ENCODE assay signal across 15 mouse cellular contexts in the genomic region with DNA sequence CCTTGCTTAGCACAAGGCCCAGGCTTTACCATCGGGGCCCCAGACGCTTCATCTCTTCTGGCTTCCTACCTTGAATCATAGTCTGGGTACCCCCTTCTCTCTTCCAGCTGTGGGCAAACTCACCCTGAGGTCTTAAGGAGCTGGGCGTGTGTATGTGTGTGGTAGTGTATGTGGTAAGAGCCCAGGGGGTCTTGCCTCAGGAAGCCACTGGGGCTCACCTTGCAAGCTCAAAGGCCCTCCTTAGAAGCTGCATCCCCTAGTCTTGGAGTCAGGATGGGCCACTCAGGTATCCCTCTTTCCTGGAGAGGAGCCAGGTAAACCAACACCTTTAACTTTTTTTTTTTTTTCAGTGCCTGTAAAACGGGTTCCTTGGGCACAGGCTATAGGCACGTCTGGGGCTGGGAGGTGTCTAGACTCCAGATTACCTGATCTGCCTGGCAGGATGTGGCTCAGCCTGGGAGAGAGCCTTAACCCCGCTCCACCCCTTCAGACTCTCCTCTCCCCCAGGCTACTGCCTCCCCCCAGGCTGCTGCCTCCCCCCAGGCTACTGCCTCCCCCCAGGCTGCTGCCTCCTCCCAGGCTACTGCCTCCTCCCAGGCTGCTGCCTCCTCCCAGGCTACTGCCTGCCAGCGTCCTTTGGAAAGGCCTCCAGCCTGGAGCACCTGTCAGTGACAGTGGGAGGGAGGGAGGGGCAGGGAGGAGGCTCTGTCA. TPM values are rescaled to one million over a fixed set of nuclear protein-coding genes. Genes with fewer than 3 reads are reported as not detected.
A peak's percentile ranks its signal among the peaks of the same experiment; 100 is the strongest.
DNase-seq lines count a peak whose midpoint lies in the region; ATAC-seq and TF ChIP-seq lines count a peak whose summit lies in the region.
"Had no signal": no experiment of that assay in that cellular context is flagged by ENCODE, and none has a peak within 500 bp of the region (broad histone marks: within the 10 kb centered on the region; RNA-seq: fewer than 3 reads in every experiment).

No protein-coding gene starts in this region.

- H3K4me2 ChIP-seq in midbrain, embryonic 15.5 days = no peak overlapping the region
- H3K4me2 ChIP-seq: lung, embryonic 15.5 days; midbrain, embryonic 12.5 days; neural tube, embryonic 12.5 days had no signal

- 29% methylated on average over 7 of the region's 7 CpGs for WGBS in large intestine, adult 2 months
- 69% methylated on average over 6 of the region's 7 CpGs for WGBS in midbrain, embryonic 15.5 days

- DNase-seq in gastrocnemius, adult 2 months = peak; percentile 64
- no peak for DNase-seq in gastrocnemius, postnatal 10 days
- DNase-seq in urinary bladder, adult 2 months (ENCODE audit: low spot score) = peak; percentile 30
- no peak for DNase-seq in urinary bladder, adult 18-20 months (ENCODE audit: low spot score in 2 of 2)
- DNase-seq in large intestine, adult 2 months (ENCODE audit: low read depth, low spot score) = peak; percentile 54
- no peak for DNase-seq in lung, postnatal 25 days (ENCODE audit: low spot score)
- DNase-seq: adrenal gland, postnatal 14 days; retina, postnatal 1 day had no signal

- intact Hi-C loops in gastrocnemius, adult 2 months (cut with DNase I) = loop anchor here (5.0 kb wide), 2 partner anchors 75 to 110 kb away; no protein-coding TSS in a partner anchor

- H3K9ac ChIP-seq in midbrain, embryonic 15.5 days = no peak overlapping the region
- H3K9ac ChIP-seq: limb, embryonic 13.5 days; lung, embryonic 15.5 days; midbrain, embryonic 12.5 days; neural tube, embryonic 12.5 days had no signal

- 0 out of 2 replicates have a peak, but pooled peaks cover 2% of the 10 kb centered on the region for H3K36me3 ChIP-seq in midbrain, embryonic 15.5 days (replicated peaks)
- H3K36me3 ChIP-seq: limb, embryonic 13.5 days; lung, embryonic 15.5 days; midbrain, embryonic 12.5 days had no signal

- H3K27ac ChIP-seq in gastrocnemius, adult 2 months = no peak overlapping the region
- H3K27ac ChIP-seq in midbrain, embryonic 15.5 days = no peak overlapping the region
- H3K27ac ChIP-seq: hindbrain, embryonic 10.5 days; limb, embryonic 13.5 days; lung, embryonic 15.5 days; midbrain, embryonic 12.5 days; neural tube, embryonic 12.5 days had no signal

- H3K4me3 ChIP-seq in gastrocnemius, adult 2 months = no peak overlapping the region
- no peak overlapping the region for H3K4me3 ChIP-seq in midbrain, embryonic 15.5 days
- H3K4me3 ChIP-seq: erythroblast, embryonic 14.5 days; hindbrain, embryonic 10.5 days; limb, embryonic 13.5 days; lung, embryonic 15.5 days; midbrain, embryonic 12.5 days; neural tube, embryonic 12.5 days had no signal

- ATAC-seq in midbrain, embryonic 15.5 days (replicated peaks) = no peak

- H3K9me3 ChIP-seq in midbrain, embryonic 15.5 days = no peaks in the 10 kb centered on the region
- H3K9me3 ChIP-seq: lung, embryonic 15.5 days; neural tube, embryonic 12.5 days had no signal

- peaks cover 14% of the 10 kb centered on the region for H3K27me3 ChIP-seq in midbrain, embryonic 15.5 days (replicated peaks)

- peaks cover 23% of the 10 kb centered on the region for H3K4me1 ChIP-seq in midbrain, embryonic 15.5 days

- no peak for TF ChIP-seq CTCF in gastrocnemius, adult 2 months (IDR thresholded peaks at IDR 0.05)

RNA-seq across cellular contexts. Expression of a gene that starts 6.2 kb away (rescaled TPM):
- total RNA-seq in gastrocnemius, adult 2 months (2021) = 100 to 1,000 TPM in 1 of 2 experiments, 10 to 100 TPM in 1; 32.6 to 103 TPM
- total RNA-seq in gastrocnemius, postnatal 10 days (2021) = 10 to 100 TPM; 43.0 to 46.3 TPM
- polyA plus RNA-seq in urinary bladder, adult 2 months (2012; rRNA removed) = 39.8 and 42.3 TPM in 2 replicates
- 197 and 230 TPM in 2 replicates for polyA plus RNA-seq in large intestine, adult 2 months (2012; rRNA removed)
- 97.7 and 99.9 TPM in 2 replicates for polyA plus RNA-seq in midbrain, embryonic 15.5 days (2015; fragmentation: Nextera tagmentation; extraction: Ambion mirVana)

RNA-seq across cellular contexts. Expression of a gene that starts 16.9 kb away (rescaled TPM):
- total RNA-seq in gastrocnemius, adult 2 months (2021) = under 1 TPM in 1 of 2 experiments, not detected in 1; 0.59 TPM
- total RNA-seq in gastrocnemius, postnatal 10 days (2021) = 1 to 10 TPM in 1 of 2 experiments, under 1 TPM in 1; 0.68 to 1.6 TPM
- 1.5 and 1.9 TPM in 2 replicates for polyA plus RNA-seq in urinary bladder, adult 2 months (2012; rRNA removed)
- 0.45 and 1.2 TPM in 2 replicates for polyA plus RNA-seq in large intestine, adult 2 months (2012; rRNA removed)
- polyA plus RNA-seq in midbrain, embryonic 15.5 days (2015; fragmentation: Nextera tagmentation; extraction: Ambion mirVana) = 0.15 TPM in 1 of 2 replicates, not detected in the other
- polyA plus RNA-seq: hindbrain, embryonic 10.5 days had no signal

Comparison
In these comparisons a context has a peak if more than half of its experiments do, and no peak if none do; other contexts are left out.
1. DNase-seq: peak in gastrocnemius, adult 2 months (single experiment), urinary bladder, adult 2 months (single experiment) and large intestine, adult 2 months (single experiment); none in gastrocnemius, postnatal 10 days (single experiment), urinary bladder, adult 18-20 months (0 of 2) and lung, postnatal 25 days (single experiment).